8 mouse cellular contexts compared by ENCODE assay signal in genomic region chr9:83686511-83687100, GRCm38 (mm10).
DNase-seq lines count a peak whose midpoint lies in the region; ATAC-seq and TF ChIP-seq lines count a peak whose summit lies in the region.

No protein-coding gene starts in this region.

- DNase-seq in lung, adult 2 months = no peak
- DNase-seq in embryo, embryonic 10 days (ENCODE audit: low spot score) = peak; percentile 70
- DNase-seq in layer of hippocampus, postnatal 10 days (ENCODE audit: low spot score in 2 of 2) = peak; percentile 33 to 54
- no peak for DNase-seq in spleen, postnatal 36 days (ENCODE audit: low spot score in 2 of 2)

- peaks cover 7% of the 10 kb centered on the region; the same call in 1 of the 2 replicates for H3K27me3 ChIP-seq in lung, embryonic 15.5 days
- H3K27me3 ChIP-seq in heart, embryonic 15.5 days = 0 out of 2 replicates have a peak, but pooled peaks cover 2% of the 10 kb centered on the region
- H3K27me3 ChIP-seq in neural tube, embryonic 12.5 days (replicated peaks) = no peaks in the 10 kb centered on the region

- TF ChIP-seq CTCF in lung, adult 2 months (IDR thresholded peaks at IDR 0.05; ENCODE audit: insufficient read depth, low read length) = no peak

- peak overlapping the region; percentile 15 for H3K4me3 ChIP-seq in lung, embryonic 15.5 days
- H3K4me3 ChIP-seq in lung, adult 2 months (replicated peaks; ENCODE audit: extremely low read depth, low read depth, low read length) = no peak overlapping the region
- peak overlapping the region; percentile 23; the same call in 1 of the 2 replicates for H3K4me3 ChIP-seq in heart, embryonic 15.5 days
- H3K4me3 ChIP-seq in neural tube, embryonic 12.5 days = no peak overlapping the region

- no peak for ATAC-seq in lung, embryonic 15.5 days (ENCODE audit: borderline replicate concordance, extremely low read depth, low FRiP score, low TSS enrichment)
- no peak for ATAC-seq in heart, embryonic 15.5 days (replicated peaks; ENCODE audit: insufficient number of reproducible peaks, insufficient read depth, low FRiP score, low read depth)
- peak; percentile 83 for ATAC-seq in neural tube, embryonic 12.5 days (ENCODE audit: low FRiP score, low read depth)
- no peak for ATAC-seq in erythroblast, adult 5-6 weeks (replicated peaks; ENCODE audit: low FRiP score, poor library complexity, severe bottlenecking)

- TF ChIP-seq POLR2A in lung, adult 2 months (IDR thresholded peaks at IDR 0.05; ENCODE audit: borderline replicate concordance, extremely low read depth, low read depth, low read length) = no peak

- H3K36me3 ChIP-seq in lung, embryonic 15.5 days = no peaks in the 10 kb centered on the region
- H3K36me3 ChIP-seq in heart, embryonic 15.5 days = no peaks in the 10 kb centered on the region
- H3K36me3 ChIP-seq in neural tube, embryonic 12.5 days = no peaks in the 10 kb centered on the region

- H3K27ac ChIP-seq in lung, embryonic 15.5 days = no peak overlapping the region
- H3K27ac ChIP-seq in heart, embryonic 15.5 days = no peak overlapping the region
- H3K27ac ChIP-seq in neural tube, embryonic 12.5 days = 0 out of 2 replicates have a peak overlapping the region, but pooled peaks have one; percentile 22

- WGBS in lung, embryonic 15.5 days = 12% methylated on average over 18 of the region's 18 CpGs
- 13% methylated on average over 18 of the region's 18 CpGs for WGBS in lung, adult 2 months
- WGBS in heart, embryonic 15.5 days = 22% methylated on average over 18 of the region's 18 CpGs
- WGBS in neural tube, embryonic 12.5 days = 7% methylated on average over 18 of the region's 18 CpGs

- no peak overlapping the region for H3K9ac ChIP-seq in lung, embryonic 15.5 days
- no peak overlapping the region for H3K9ac ChIP-seq in heart, embryonic 15.5 days
- H3K9ac ChIP-seq in neural tube, embryonic 12.5 days = peak overlapping the region; percentile 21; the same call in 1 of the 2 replicates

- peaks cover 15% of the 10 kb centered on the region for H3K4me1 ChIP-seq in lung, embryonic 15.5 days
- no peaks in the 10 kb centered on the region for H3K4me1 ChIP-seq in lung, adult 2 months (ENCODE audit: control insufficient read depth, insufficient read depth, low read length)
- H3K4me1 ChIP-seq in heart, embryonic 15.5 days (replicated peaks) = peaks cover 9% of the 10 kb centered on the region
- H3K4me1 ChIP-seq in neural tube, embryonic 12.5 days = peaks cover 7% of the 10 kb centered on the region

- H3K4me2 ChIP-seq in lung, embryonic 15.5 days = peak overlapping the region; percentile 47
- peak overlapping the region; percentile 56 for H3K4me2 ChIP-seq in heart, embryonic 15.5 days
- peak overlapping the region; percentile 57 for H3K4me2 ChIP-seq in neural tube, embryonic 12.5 days (replicated peaks)

- no peaks in the 10 kb centered on the region for H3K9me3 ChIP-seq in lung, embryonic 15.5 days
- H3K9me3 ChIP-seq in heart, embryonic 15.5 days (replicated peaks) = no peaks in the 10 kb centered on the region
- H3K9me3 ChIP-seq in neural tube, embryonic 12.5 days = no peaks in the 10 kb centered on the region

Comparison
In these comparisons a context has a peak if more than half of its experiments do, and no peak if none do; other contexts are left out.
1. H3K4me3 ChIP-seq: peak in lung, embryonic 15.5 days (single experiment) and heart, embryonic 15.5 days (single experiment); none in lung, adult 2 months (single experiment) and neural tube, embryonic 12.5 days (single experiment).
2. DNase-seq: peak in embryo, embryonic 10 days (single experiment) and layer of hippocampus, postnatal 10 days (2 of 2); none in lung, adult 2 months (single experiment) and spleen, postnatal 36 days (0 of 2).
3. Peak in every context shown above with its lines, with median percentiles within 50 percentile points of each other: H3K4me2 ChIP-seq.